ENCODE assay signal across 13 mouse cellular contexts in genomic region chr16:32551346-32551747, GRCm38 (mm10). TPM values are rescaled to one million over a fixed set of nuclear protein-coding genes. Genes with fewer than 3 reads are reported as not detected.
DNase-seq lines count a peak whose midpoint lies in the region; ATAC-seq and TF ChIP-seq lines count a peak whose summit lies in the region.
"Had no signal": no experiment of that assay in that cellular context is flagged by ENCODE, and none has a peak within 500 bp of the region (broad histone marks: within the 10 kb centered on the region; RNA-seq: fewer than 3 reads in every experiment).

No protein-coding gene starts in this region.

- H3K9ac ChIP-seq in liver, embryonic 12.5 days = no peak overlapping the region
- H3K9ac ChIP-seq in kidney, postnatal 0 days (ENCODE audit: low read depth, low read length) = no peak overlapping the region
- no peak overlapping the region for H3K9ac ChIP-seq in stomach, embryonic 15.5 days
- no peak overlapping the region for H3K9ac ChIP-seq in forebrain, embryonic 14.5 days (ENCODE audit: low read length)
- H3K9ac ChIP-seq: limb, embryonic 15.5 days; neural tube, embryonic 12.5 days had no signal

- H3K27ac ChIP-seq in liver, embryonic 12.5 days = 0 out of 2 replicates have a peak overlapping the region, but pooled peaks have one; percentile 27
- H3K27ac ChIP-seq in heart, embryonic 10.5 days = 0 out of 2 replicates have a peak overlapping the region, but pooled peaks have one; percentile 53
- H3K27ac ChIP-seq in kidney, postnatal 0 days = no peak overlapping the region
- no peak overlapping the region for H3K27ac ChIP-seq in stomach, embryonic 15.5 days
- H3K27ac ChIP-seq in forebrain, embryonic 14.5 days (ENCODE audit: low read depth, low read length) = no peak overlapping the region
- H3K27ac ChIP-seq: limb, embryonic 15.5 days; neural tube, embryonic 12.5 days had no signal

- WGBS in liver, embryonic 12.5 days (ENCODE audit: insufficient replicate concordance) = 52% methylated on average over 2 of the region's 2 CpGs
- WGBS in heart, embryonic 10.5 days = 37% methylated on average over 2 of the region's 2 CpGs
- WGBS in kidney, postnatal 0 days = 40% methylated on average over 2 of the region's 2 CpGs
- 25% methylated on average over 2 of the region's 2 CpGs for WGBS in stomach, embryonic 15.5 days
- WGBS in forebrain, embryonic 14.5 days = 76% methylated on average over 2 of the region's 2 CpGs

- no peak overlapping the region for H3K4me3 ChIP-seq in liver, embryonic 12.5 days
- H3K4me3 ChIP-seq in heart, embryonic 10.5 days = no peak overlapping the region
- no peak overlapping the region for H3K4me3 ChIP-seq in kidney, postnatal 0 days (replicated peaks; ENCODE audit: low read depth, low read length)
- no peak overlapping the region for H3K4me3 ChIP-seq in stomach, embryonic 15.5 days (replicated peaks)
- no peak overlapping the region for H3K4me3 ChIP-seq in forebrain, embryonic 14.5 days (ENCODE audit: low read depth, low read length)
- H3K4me3 ChIP-seq: limb, embryonic 15.5 days; neural tube, embryonic 12.5 days had no signal

- H3K4me1 ChIP-seq in liver, embryonic 12.5 days = peaks cover 31% of the 10 kb centered on the region
- peaks cover 18% of the 10 kb centered on the region for H3K4me1 ChIP-seq in heart, embryonic 10.5 days
- no peaks in the 10 kb centered on the region for H3K4me1 ChIP-seq in kidney, postnatal 0 days (replicated peaks; ENCODE audit: insufficient read depth, low read length)
- H3K4me1 ChIP-seq in stomach, embryonic 15.5 days = no peaks in the 10 kb centered on the region
- H3K4me1 ChIP-seq in forebrain, embryonic 14.5 days (ENCODE audit: control insufficient read depth, insufficient read depth, low read length) = no peaks in the 10 kb centered on the region
- H3K4me1 ChIP-seq: limb, embryonic 15.5 days; neural tube, embryonic 12.5 days had no signal

- no peak overlapping the region for H3K4me2 ChIP-seq in liver, embryonic 12.5 days
- H3K4me2 ChIP-seq in kidney, postnatal 0 days (ENCODE audit: low read length) = no peak overlapping the region
- no peak overlapping the region for H3K4me2 ChIP-seq in stomach, embryonic 15.5 days
- H3K4me2 ChIP-seq in forebrain, embryonic 14.5 days (ENCODE audit: low read length) = no peak overlapping the region
- H3K4me2 ChIP-seq: limb, embryonic 15.5 days; neural tube, embryonic 12.5 days had no signal

- no peak for ATAC-seq in liver, embryonic 12.5 days
- peak; percentile 96 for ATAC-seq in kidney, postnatal 0 days (replicated peaks; ENCODE audit: low FRiP score, low read depth)
- ATAC-seq in stomach, embryonic 15.5 days (ENCODE audit: insufficient read depth, low FRiP score, low read depth) = peak; percentile 63; the same call in 1 of the 2 replicates
- ATAC-seq in forebrain, embryonic 14.5 days = no peak

- no peak for DNase-seq in liver
- no peak for DNase-seq in heart, embryonic 10.5 days (ENCODE audit: low spot score)
- DNase-seq in kidney, postnatal 0 days (ENCODE audit: low spot score) = peak; percentile 78
- DNase-seq in forebrain, embryonic 14.5 days (ENCODE audit: low spot score) = no peak
- no peak for DNase-seq in right cerebral cortex, postnatal 4 days
- DNase-seq in frontal cortex, postnatal 14 days (ENCODE audit: low spot score in 2 of 2) = no peak

- H3K27me3 ChIP-seq in liver, embryonic 12.5 days (replicated peaks) = peaks cover 14% of the 10 kb centered on the region
- H3K27me3 ChIP-seq in heart, embryonic 10.5 days (ENCODE audit: insufficient read depth, poor library complexity, severe bottlenecking) = no peaks in the 10 kb centered on the region
- H3K27me3 ChIP-seq in kidney, postnatal 0 days (ENCODE audit: insufficient read depth, low read length) = no peaks in the 10 kb centered on the region
- H3K27me3 ChIP-seq in stomach, embryonic 15.5 days (replicated peaks) = no peaks in the 10 kb centered on the region
- H3K27me3 ChIP-seq in forebrain, embryonic 14.5 days (replicated peaks; ENCODE audit: control insufficient read depth, insufficient read depth, low read length) = no peaks in the 10 kb centered on the region
- H3K27me3 ChIP-seq: limb, embryonic 15.5 days; neural tube, embryonic 12.5 days had no signal

- H3K9me3 ChIP-seq in liver, embryonic 12.5 days (replicated peaks) = 0 out of 2 replicates have a peak, but pooled peaks cover 2% of the 10 kb centered on the region
- H3K9me3 ChIP-seq in heart, embryonic 10.5 days = no peaks in the 10 kb centered on the region
- no peaks in the 10 kb centered on the region for H3K9me3 ChIP-seq in kidney, postnatal 0 days (replicated peaks; ENCODE audit: low read length)
- no peaks in the 10 kb centered on the region for H3K9me3 ChIP-seq in stomach, embryonic 15.5 days
- H3K9me3 ChIP-seq in forebrain, embryonic 14.5 days (replicated peaks; ENCODE audit: control insufficient read depth, low read length) = no peaks in the 10 kb centered on the region
- H3K9me3 ChIP-seq: G1E; limb, embryonic 15.5 days; neural tube, embryonic 12.5 days had no signal

- TF ChIP-seq CTCF in kidney, postnatal 0 days (IDR thresholded peaks at IDR 0.05; ENCODE audit: low read depth) = no peak

- no peaks in the 10 kb centered on the region for H3K36me3 ChIP-seq in liver, embryonic 12.5 days
- no peaks in the 10 kb centered on the region for H3K36me3 ChIP-seq in heart, embryonic 10.5 days
- no peaks in the 10 kb centered on the region for H3K36me3 ChIP-seq in kidney, postnatal 0 days (ENCODE audit: insufficient read depth, low read length)
- H3K36me3 ChIP-seq in stomach, embryonic 15.5 days = no peaks in the 10 kb centered on the region
- no peaks in the 10 kb centered on the region for H3K36me3 ChIP-seq in forebrain, embryonic 14.5 days (ENCODE audit: control insufficient read depth, insufficient read depth, low read length)
- H3K36me3 ChIP-seq: G1E; limb, embryonic 15.5 days; neural tube, embryonic 12.5 days had no signal

RNA-seq across cellular contexts. Expression of gene Zdhhc19, which starts 55.3 kb away (rescaled TPM):
- not detected in 2 replicates for polyA plus RNA-seq in liver, embryonic 12.5 days (2016; fragmentation: Nextera tagmentation; extraction: Ambion mirVana)
- not detected in 2 replicates for polyA plus RNA-seq in heart, embryonic 10.5 days (2016; fragmentation: Nextera tagmentation; extraction: Ambion mirVana)
- polyA plus RNA-seq in kidney, postnatal 0 days (2015; fragmentation: Nextera tagmentation; extraction: Ambion mirVana) = 0.11 TPM in 1 of 2 replicates, not detected in the other
- polyA plus RNA-seq in stomach, embryonic 15.5 days (2015; fragmentation: Nextera tagmentation; extraction: Ambion mirVana) = 0.21 and 0.22 TPM in 2 replicates
- polyA plus RNA-seq in forebrain, embryonic 14.5 days (2014; fragmentation: Nextera tagmentation; extraction: Ambion mirVana) = not detected in 2 replicates
- polyA plus RNA-seq: G1E; hindbrain, embryonic 11.5 days; limb, embryonic 15.5 days; neural tube, embryonic 12.5 days; spleen, adult 2 months had no signal

RNA-seq across cellular contexts. Expression of gene Tfrc, which starts 57.4 kb away (rescaled TPM):
- 327 and 339 TPM in 2 replicates for polyA plus RNA-seq in liver, embryonic 12.5 days (2016; fragmentation: Nextera tagmentation; extraction: Ambion mirVana)
- 72.0 and 82.0 TPM in 2 replicates for polyA plus RNA-seq in heart, embryonic 10.5 days (2016; fragmentation: Nextera tagmentation; extraction: Ambion mirVana)
- 37.0 and 43.9 TPM in 2 replicates for polyA plus RNA-seq in kidney, postnatal 0 days (2015; fragmentation: Nextera tagmentation; extraction: Ambion mirVana)
- 68.8 and 74.5 TPM in 2 replicates for polyA plus RNA-seq in stomach, embryonic 15.5 days (2015; fragmentation: Nextera tagmentation; extraction: Ambion mirVana)
- polyA plus RNA-seq in forebrain, embryonic 14.5 days (2014; fragmentation: Nextera tagmentation; extraction: Ambion mirVana) = 43.9 and 56.0 TPM in 2 replicates

Comparison
In these comparisons a context has a peak if more than half of its experiments do, and no peak if none do; other contexts are left out.
1. ATAC-seq: peak in kidney, postnatal 0 days (single experiment) and stomach, embryonic 15.5 days (single experiment); none in liver, embryonic 12.5 days (single experiment) and forebrain, embryonic 14.5 days (single experiment).
2. H3K27ac ChIP-seq: peak in liver, embryonic 12.5 days (single experiment) and heart, embryonic 10.5 days (single experiment); none in kidney, postnatal 0 days (single experiment), stomach, embryonic 15.5 days (single experiment) and forebrain, embryonic 14.5 days (single experiment).